9 mouse cellular contexts compared by ENCODE assay signal in the genomic region with DNA sequence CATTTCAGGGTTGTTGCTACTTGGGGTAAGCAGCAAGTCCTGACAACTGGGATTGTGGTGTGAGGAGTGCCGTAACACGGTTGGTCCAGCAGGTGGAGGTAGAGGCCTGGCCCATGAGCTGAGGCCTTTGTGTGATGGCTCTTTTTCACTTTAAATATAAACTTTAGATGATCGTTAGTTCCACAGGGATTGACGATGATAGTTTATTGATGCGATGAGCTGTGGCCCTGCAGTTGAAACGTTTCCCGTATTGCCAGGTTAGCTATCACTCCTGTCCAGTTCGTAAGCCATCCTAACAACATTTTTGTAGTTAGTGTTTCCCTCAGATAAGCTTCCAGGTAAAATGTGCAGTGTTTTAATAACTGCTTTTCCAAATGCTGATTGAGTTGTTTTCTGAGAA. TPM values are rescaled to one million over a fixed set of nuclear protein-coding genes. Genes with fewer than 3 reads are reported as not detected.
A peak's percentile ranks its signal among the peaks of the same experiment; 100 is the strongest.
DNase-seq lines count a peak whose midpoint lies in the region; ATAC-seq and TF ChIP-seq lines count a peak whose summit lies in the region.
"Had no signal": no experiment of that assay in that cellular context is flagged by ENCODE, and none has a peak within 500 bp of the region (broad histone marks: within the 10 kb centered on the region; RNA-seq: fewer than 3 reads in every experiment).

No protein-coding gene starts in this region.

- no peaks in the 10 kb centered on the region for H3K27me3 ChIP-seq in heart, adult 2 months (ENCODE audit: control insufficient read depth, insufficient read depth, low read length)
- no peaks in the 10 kb centered on the region for H3K27me3 ChIP-seq in kidney, embryonic 16.5 days (ENCODE audit: insufficient read depth, low read length)
- H3K27me3 ChIP-seq: lung, embryonic 15.5 days had no signal

- H3K79me2 ChIP-seq in heart, adult 2 months (replicated peaks; ENCODE audit: control insufficient read depth, insufficient read depth, low read length), result no peaks in the 10 kb centered on the region

- DNase-seq in frontal cortex, postnatal 10 days (ENCODE audit: low spot score in 2 of 2), result no peak
- DNase-seq in WW6 (ENCODE audit: low read depth, low spot score), result peak; percentile 28
- peak; percentile 59 to 69 for DNase-seq in heart, adult 2 months
- DNase-seq in lung, adult 2 months, result peak; percentile 56
- peak; percentile 24 for DNase-seq in right cerebral cortex, postnatal 4 days

- H3K27ac ChIP-seq in heart, adult 2 months, result no peak overlapping the region
- H3K27ac ChIP-seq in kidney, embryonic 16.5 days (ENCODE audit: low read length), result no peak overlapping the region
- H3K27ac ChIP-seq: lung, embryonic 15.5 days had no signal

- peak; percentile 74; the same call in 1 of the 2 replicates for TF ChIP-seq EP300 in heart, adult 2 months (IDR thresholded peaks at IDR 0.05; ENCODE audit: insufficient read depth, low read depth, low read length)

- H3K36me3 ChIP-seq in heart, adult 2 months (ENCODE audit: control insufficient read depth, insufficient read depth, low read length), result no peaks in the 10 kb centered on the region; the same call in 1 of the 2 replicates
- H3K36me3 ChIP-seq in kidney, embryonic 16.5 days (ENCODE audit: insufficient read depth, low read length), result peaks cover 12% of the 10 kb centered on the region; the same call in 1 of the 2 replicates

- H3K9ac ChIP-seq in heart, adult 2 months (ENCODE audit: low read depth, low read length), result no peak overlapping the region
- no peak overlapping the region for H3K9ac ChIP-seq in kidney, embryonic 16.5 days (replicated peaks; ENCODE audit: low read length)
- H3K9ac ChIP-seq: lung, embryonic 15.5 days had no signal

- H3K4me3 ChIP-seq in heart, adult 2 months, result no peak overlapping the region
- no peak overlapping the region for H3K4me3 ChIP-seq in kidney, embryonic 16.5 days (ENCODE audit: low read length)
- no peak overlapping the region for H3K4me3 ChIP-seq in lung, adult 2 months (replicated peaks; ENCODE audit: extremely low read depth, low read depth, low read length)
- H3K4me3 ChIP-seq: lung, embryonic 15.5 days had no signal

- intact Hi-C loops in heart, adult 2 months (cut with DNase I), result loop anchor here (1.0 to 10.0 kb wide), 5 partner anchors 170 to 820 kb away; partner anchors contain the start of gene Cldnd1

- no peak overlapping the region for H3K4me2 ChIP-seq in kidney, embryonic 16.5 days (replicated peaks; ENCODE audit: low read depth, low read length)
- H3K4me2 ChIP-seq: lung, embryonic 15.5 days had no signal

- no peaks in the 10 kb centered on the region for H3K9me3 ChIP-seq in kidney, embryonic 16.5 days (ENCODE audit: low read length)
- H3K9me3 ChIP-seq: lung, embryonic 15.5 days had no signal

- WGBS in heart, adult 2 months, result 49% methylated on average over 8 of the region's 8 CpGs
- 63% methylated on average over 8 of the region's 8 CpGs for WGBS in kidney, embryonic 16.5 days
- WGBS in lung, adult 2 months, result 50% methylated on average over 8 of the region's 8 CpGs

- H3K4me1 ChIP-seq in heart, adult 2 months (ENCODE audit: control insufficient read depth, insufficient read depth, low read length), result peaks cover 4% of the 10 kb centered on the region
- 0 out of 2 replicates have a peak, but pooled peaks cover 3% of the 10 kb centered on the region for H3K4me1 ChIP-seq in kidney, embryonic 16.5 days (ENCODE audit: insufficient read depth, low read length)
- 0 out of 2 replicates have a peak, but pooled peaks cover 2% of the 10 kb centered on the region for H3K4me1 ChIP-seq in lung, adult 2 months (ENCODE audit: control insufficient read depth, insufficient read depth, low read length)
- H3K4me1 ChIP-seq: lung, embryonic 15.5 days had no signal

- peak; percentile 91 for ATAC-seq in frontal cortex, adult (ENCODE audit: low TSS enrichment)
- peak; percentile 99 for ATAC-seq in common myeloid progenitor, adult 5-6 weeks (replicated peaks; ENCODE audit: low read depth, poor library complexity, severe bottlenecking)
- ATAC-seq in kidney, embryonic 16.5 days (ENCODE audit: low FRiP score, low TSS enrichment), result 0 out of 2 replicates have a peak, but pooled peaks have one; percentile 35

- peak; percentile 98 for TF ChIP-seq CTCF in heart, adult 2 months (IDR thresholded peaks at IDR 0.05)
- peak; percentile 99 for TF ChIP-seq CTCF in lung, adult 2 months (IDR thresholded peaks at IDR 0.05; ENCODE audit: insufficient read depth, low read length)

- no peak for TF ChIP-seq POLR2A in heart, adult 2 months (IDR thresholded peaks at IDR 0.05; ENCODE audit: insufficient read depth, low read depth, low read length)
- TF ChIP-seq POLR2A in lung, adult 2 months (IDR thresholded peaks at IDR 0.05; ENCODE audit: borderline replicate concordance, extremely low read depth, low read depth, low read length), result no peak

RNA-seq across cellular contexts. Expression of gene Dcbld2, which starts 46.4 kb away (rescaled TPM):
- 1.0 and 1.2 TPM in 2 replicates for total RNA-seq in common myeloid progenitor, adult 5-6 weeks (2017)
- 10 to 100 TPM; 14.0 to 16.8 TPM for total RNA-seq in heart, adult 2 months (2021)
- polyA plus RNA-seq in heart, adult 2 months (2012; rRNA removed), result 9.0 and 17.8 TPM in 2 replicates
- 4.1 and 5.3 TPM in 2 replicates for polyA plus RNA-seq in kidney, embryonic 16.5 days (2015; fragmentation: Nextera tagmentation; extraction: Ambion mirVana)
- 10.6 and 14.0 TPM in 2 replicates for polyA plus RNA-seq in lung, adult 2 months (2012; rRNA removed)

Comparison
In these comparisons a context has a peak if more than half of its experiments do, and no peak if none do; other contexts are left out.
1. ATAC-seq: peak in every context shown above with its lines; median percentile 99 in common myeloid progenitor, adult 5-6 weeks; 91 in frontal cortex, adult; 35 in kidney, embryonic 16.5 days.
2. DNase-seq: peak in WW6 (single experiment), heart, adult 2 months (2 of 2), lung, adult 2 months (single experiment) and right cerebral cortex, postnatal 4 days (single experiment); none in frontal cortex, postnatal 10 days (0 of 2).